Mouse (Mus musculus) layer of hippocampus, adult 18-20 months (tissue): ENCODE measurements around the gene Gm17606. TPM values are rescaled to one million over a fixed set of nuclear protein-coding genes. Genes with fewer than 3 reads are reported as not detected.
"Not testable (repeated sequence)": the region's sequence is repeated elsewhere in the genome, so short reads cannot be mapped to it uniquely, and the experiment has no call there.

Experiments used
- DNase-seq, 2 experiments: peaks; one replicate each; pipeline ENCODE4 v3.0.0; 2022; ENCODE audit warnings: low spot score in 2 of 2
- long read RNA-seq: library from polyadenylated mRNA; stranded (forward); transcript quantifications from one replicate; pipeline ENCODE4 v2.0.0, GENCODE M21; 2021
- total RNA-seq, 2 experiments: library from RNA; stranded (reverse); gene quantifications; 2 replicates each; pipeline ENCODE4 v1.2.3; 2021

Gm17606 gene
- not detected for total RNA-seq
- long read RNA-seq, result 0 reads

DNA sequence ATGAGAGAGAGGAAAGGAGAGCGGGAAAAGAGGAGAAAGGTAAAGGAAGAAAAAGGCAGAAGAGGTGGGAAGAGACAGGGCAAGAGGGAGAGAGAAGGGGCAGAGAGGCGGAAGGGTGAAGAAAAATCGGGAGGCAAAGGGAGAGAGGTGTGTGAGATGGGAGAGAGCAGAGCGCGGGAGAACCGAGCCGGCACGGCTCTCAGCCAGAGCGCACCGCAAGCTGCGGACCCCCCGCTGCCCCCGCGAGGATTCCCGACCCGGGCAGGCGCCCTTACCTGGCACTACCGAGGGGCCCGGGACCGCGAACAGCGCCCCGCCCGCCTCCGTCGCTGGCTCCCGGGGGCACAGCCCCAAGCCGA, at the start of gene Gm17606:
Gm17606 (plus strand) TSS at position 7 of the 359 bp plus-strand sequence.
- DNase-seq, result no peak

DNA sequence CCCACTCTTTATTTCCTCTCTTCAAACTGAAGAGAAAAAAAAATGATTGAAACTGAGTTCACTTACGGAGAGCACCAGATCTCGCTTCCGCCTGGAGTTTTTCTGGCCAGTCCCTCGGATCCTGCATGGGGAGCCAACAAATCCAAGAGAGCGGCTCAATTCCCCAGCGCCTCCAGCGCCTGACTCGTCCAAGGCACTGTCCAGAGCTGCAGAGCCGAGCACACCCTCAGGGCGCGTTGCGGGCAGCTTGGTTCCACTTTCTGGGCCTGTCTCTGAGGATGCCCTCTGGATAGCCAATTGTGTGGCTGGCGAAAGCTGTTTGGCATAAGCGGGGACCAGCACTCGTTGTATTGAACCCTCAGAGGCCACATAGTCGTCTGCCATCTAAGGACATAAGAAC, 49.7 kb upstream of the Gm17606 start:
- no peak for DNase-seq

- DNase-seq, result peak in 1 of 2 experiments; percentile 19
Observed at GRCm38 (mm10) chr14:54592319-54592934, 48.3 kb upstream of the Gm17606 start.

DNA sequence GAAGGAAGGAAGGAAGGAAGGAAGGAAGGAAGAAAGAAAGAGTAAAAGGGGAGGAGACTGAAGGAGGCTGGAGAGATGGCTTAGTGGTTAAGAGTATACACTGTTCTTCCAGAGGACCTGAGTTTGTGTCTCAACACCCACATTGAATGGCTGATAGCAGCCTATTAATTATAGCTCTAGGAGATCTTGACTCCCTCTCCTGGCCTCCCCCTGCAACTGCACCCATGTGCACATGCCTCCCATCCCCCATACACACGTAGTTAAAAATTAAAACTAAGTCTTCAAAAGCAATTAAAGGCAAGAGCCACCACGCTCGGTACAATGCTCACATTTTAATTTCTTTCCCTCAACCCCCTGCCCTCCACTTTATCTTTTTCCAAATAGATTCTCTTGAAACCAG, 46.7 kb upstream of the Gm17606 start:
- no peak for DNase-seq

DNA sequence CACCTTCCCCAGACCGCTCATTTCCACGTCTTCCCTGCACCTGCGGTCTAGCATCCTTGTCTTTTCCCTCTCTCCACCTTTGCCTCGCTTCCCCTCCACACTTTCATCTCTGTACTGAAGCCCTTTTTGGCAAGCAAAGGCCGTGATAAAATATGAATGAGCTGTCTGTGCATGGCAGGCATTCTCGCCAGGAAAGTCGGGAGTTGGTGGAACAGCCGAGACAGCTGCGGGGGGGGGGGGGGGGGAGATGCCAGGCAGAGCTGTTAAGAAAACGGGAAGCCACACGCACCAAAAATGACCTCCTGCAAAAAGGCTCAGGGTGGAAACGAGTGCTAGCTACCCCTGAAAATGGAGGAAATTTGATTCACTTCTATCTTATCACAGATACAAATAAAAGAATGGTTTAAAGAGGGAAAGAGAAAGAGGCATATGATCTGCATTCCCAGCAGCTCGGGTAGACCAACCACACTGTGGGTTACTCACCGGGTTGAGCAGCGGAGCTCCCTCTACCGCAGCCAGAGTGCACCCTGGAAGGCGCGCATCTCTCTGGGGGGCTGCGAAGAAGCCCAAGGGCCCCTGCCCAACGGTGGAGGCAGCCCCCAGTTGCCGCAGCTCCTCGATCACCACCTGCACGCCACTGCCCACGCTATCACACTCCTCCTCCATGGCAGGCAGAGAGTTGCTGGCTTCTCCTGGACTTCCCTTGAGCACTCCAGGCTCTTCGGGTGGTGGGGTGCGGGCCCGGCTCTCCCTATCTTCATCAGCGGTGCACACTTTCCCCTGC, 45.9 kb upstream of the Gm17606 start:
- peak in 1 of 2 experiments; percentile 49 for DNase-seq

DNA sequence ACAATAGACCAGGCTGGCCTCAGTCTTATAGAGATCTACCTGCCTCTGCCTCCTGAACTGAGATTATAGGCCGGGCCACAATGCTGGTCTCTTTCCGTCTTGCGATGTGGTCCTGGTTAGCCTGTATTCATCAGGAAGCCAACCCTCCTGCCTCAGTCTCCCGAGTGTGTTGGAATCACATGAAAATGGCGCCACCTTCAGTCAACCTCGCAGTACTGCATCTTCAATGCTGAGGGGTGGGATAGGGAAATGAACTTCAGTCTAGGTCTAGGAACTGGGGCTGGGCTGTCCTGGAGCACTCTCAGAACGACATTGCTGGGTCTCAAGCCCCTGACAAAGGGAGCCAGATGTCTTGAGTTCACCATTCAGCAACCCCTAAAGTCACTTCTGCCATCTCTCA, 43.7 kb upstream of the Gm17606 start:
- DNase-seq, result no peak

DNA sequence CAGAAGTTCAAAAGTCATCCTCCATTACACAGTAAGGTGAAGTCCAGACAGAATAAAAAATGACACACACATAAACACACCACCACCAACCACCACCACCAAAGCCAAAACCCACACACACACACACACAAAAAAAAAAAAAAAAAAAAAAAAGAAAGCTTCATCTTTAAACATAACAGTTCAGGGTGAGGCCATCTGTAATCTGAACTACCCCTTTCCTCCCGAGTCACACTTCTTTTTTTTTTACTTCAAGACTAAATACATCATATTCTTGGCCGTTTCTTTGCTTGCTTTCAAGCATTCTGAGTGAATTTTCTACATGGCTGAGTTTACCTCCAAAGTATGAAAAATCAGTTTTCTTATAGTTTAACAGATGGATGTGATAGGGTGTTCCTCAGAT, 39.2 kb upstream of the Gm17606 start:
- no peak for DNase-seq

DNA sequence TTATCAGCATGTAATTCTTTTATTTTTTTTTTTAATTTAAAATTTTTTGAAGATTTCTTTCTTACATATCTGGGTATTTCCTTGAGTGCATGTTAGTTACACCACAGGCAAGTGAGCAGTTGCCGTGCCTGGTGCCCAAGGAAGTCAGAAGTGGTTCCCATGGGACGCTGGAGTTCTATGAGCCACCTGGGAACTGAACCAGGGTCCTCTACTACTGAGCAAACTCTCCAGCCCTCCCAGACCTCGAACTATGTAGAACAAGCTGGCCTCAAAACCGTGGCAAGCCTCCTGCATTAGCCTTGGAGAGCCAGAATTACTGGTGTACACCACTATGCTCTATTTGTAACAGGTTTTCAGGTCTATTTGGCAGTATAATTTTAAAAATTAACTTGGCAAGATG, 38.1 kb upstream of the Gm17606 start:
- no peak for DNase-seq

DNA sequence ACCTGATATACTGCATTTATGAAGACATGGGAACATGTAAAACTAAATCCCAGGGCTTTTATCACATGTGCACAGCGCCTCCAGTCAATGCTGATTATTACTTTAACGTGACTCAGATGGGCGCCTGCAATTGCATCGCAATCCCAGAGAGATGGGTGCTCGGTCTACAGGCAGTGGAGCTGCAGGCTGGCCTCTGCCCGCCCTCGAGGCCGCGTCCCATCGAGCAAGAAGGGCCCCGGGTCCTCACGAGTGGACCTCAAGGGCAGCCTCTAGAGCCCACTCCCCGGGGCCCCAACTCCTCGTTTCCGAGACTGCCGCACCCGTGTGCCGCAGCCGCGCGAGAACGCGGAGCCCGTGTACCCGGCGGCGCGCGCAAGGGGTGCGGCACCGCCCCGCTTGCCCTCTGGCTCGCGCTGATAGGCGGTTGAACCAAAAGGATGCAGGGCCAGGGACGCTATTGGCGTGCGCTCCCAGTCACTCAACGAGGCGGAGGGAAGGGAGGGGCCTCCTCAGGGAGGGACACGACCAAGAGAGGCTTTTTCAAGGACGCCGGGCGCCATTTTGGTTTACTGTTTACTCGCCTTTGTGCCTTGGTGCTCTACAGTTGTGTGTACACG, 37.6 kb upstream of the Gm17606 start:
- peak; percentile 94 to 98 for DNase-seq

DNA sequence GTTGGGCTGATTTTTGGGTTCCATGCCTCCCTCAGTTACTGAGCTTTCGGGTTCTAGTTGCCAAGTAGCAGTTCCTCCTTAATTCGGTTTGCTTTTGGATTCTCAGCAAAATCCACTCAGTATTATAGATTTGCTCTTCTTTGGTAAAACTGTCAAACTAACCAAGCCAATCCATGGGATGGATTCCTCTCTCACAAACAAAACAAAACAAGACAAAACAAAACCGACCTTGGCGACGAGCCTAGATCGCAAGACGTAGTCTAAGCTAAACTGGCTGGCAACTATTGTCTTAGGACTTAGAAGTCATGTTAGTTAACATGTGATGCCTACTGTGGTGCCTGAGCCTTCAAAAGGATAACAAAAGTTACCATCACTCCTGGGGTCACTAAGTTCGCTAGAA, 37.1 kb upstream of the Gm17606 start:
- DNase-seq, result no peak

GRCm38 (mm10) chr14:54605752-54606321, 34.9 kb upstream of the Gm17606 start, which contains the start of gene 4931414P19Rik:
Gene 4931414P19Rik, minus strand, starts transcription at chr14:54605993.
- peak; percentile 54 to 74 for DNase-seq

DNA sequence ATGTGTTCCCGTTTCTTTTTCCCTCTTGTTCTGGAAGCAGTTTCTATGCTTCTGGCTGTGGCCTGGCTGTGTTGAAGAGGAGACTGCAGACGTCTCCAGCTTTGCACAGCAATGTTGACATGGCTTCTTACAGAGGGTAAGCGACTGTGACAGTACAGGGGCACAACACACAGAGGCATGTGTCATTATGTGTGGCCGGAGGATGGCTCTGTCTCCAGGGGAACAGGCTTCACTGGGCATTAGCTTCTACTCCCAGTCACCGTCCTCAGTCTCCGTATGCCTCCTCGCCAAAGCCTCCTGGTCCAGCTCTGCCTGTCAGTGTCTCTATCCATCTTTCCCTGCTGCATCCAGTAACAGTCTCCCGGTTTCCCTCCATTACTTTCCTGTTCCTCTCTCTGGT, 33.5 kb upstream of the Gm17606 start:
- no peak for DNase-seq

DNA sequence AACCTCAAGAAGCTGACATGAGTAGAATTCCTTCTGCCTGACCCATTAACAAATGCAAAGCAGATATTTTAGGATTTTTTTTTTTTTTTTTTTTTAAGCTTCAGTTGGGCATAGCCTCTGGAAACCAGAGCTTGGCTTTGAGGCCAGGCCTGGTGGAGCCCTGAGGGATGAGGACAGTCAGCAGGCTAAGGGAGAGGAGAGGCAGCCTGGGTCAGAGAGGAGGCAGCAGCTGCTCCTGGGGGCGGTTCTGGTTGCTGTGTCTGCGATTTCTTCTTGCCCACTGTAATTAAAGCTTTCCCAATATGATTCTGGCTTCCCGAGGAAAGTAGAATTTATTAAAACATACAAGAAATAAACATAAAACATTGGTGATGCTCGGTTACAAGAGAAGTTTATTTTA, 31.5 kb upstream of the Gm17606 start:
- no peak for DNase-seq

- DNase-seq, result no peak
Observed at GRCm38 (mm10) chr14:54609962-54610361, 30.8 kb upstream of the Gm17606 start.

GRCm38 (mm10) chr14:54610648-54611047, 30.1 kb upstream of the Gm17606 start:
- peak; percentile 75 to 87 for DNase-seq

DNA sequence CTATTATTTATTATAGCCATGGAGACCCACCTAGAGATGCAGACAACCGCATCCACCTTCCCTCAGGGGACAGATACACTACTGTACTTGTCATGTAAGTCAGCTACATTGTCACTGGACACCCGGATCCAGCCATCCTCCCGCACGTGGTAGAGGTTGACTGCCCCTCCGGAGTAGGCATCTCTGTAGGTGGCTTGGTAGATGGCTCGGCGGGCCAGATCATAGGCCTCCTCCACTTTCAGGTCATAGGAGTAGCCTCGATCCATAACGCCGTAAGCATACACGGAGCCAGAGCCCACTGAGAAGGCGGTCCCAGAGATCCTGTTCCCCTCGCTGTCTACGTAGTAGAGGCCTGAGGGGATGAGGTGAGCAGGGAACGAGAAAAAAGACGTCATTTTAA, 26.6 kb upstream of the Gm17606 start:
- not testable (repeated sequence) for DNase-seq

GRCm38 (mm10) chr14:54616226-54616825, 24.4 kb upstream of the Gm17606 start:
- DNase-seq, result no peak

DNA sequence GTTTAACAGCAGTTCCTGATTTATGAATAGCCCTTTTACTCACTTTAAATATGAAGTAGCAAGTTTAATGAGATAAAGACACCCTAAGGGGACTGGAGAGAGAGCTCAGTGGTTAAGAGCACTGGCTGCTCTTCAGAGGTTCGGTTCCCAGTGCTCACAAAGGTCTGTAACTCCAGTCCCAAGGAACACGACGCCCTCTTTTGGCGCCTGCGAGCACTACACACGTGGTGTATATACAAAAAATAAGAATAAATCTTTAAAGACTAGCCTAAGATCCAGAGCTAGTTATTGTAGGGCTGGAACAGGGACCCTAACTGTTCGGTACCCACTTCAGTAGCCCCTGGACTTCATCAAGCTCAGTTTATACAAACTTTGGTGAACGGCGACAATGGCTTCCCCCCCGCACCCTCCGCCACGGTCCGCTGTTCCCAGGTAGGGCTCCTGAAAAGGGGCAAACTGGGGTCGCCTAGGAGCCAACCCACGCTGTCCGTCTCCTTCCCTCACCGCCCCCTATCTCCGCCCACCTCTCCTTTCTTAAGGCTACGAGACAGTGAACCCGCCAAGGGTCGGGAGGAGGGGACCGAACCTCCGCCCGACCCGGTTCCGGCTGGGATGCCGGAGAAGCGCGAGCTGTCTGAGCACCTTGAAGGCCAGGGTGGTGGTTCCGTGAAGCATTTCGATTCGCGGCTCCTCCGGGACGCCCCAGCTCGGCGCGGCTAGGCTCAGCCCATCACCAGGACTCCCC, 23.4 kb upstream of the Gm17606 start:
- DNase-seq, result no peak

DNA sequence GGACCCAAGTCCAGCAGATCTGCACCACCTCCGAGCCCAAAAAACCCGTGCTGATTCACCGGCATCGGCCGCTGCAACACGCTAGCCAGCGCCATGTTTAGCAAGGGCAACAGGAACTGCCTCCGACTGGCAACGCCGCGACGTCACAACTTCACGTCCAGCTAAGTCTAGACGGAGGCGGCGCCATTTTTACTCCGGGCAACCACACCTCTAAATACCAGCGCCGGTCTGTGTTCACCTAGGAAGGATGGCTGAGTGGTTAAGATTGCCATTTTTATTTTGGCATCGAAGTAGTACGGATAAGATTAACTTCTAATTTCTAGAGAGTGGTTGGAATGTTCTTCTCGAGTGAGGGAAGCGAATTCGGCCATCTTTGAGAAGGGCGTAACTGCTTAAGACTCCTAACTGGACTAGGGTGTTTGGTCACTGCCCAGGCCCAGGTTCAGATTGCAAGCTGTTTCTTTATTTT, 22.8 kb upstream of the Gm17606 start, which contains the start of gene Psmb5:
Psmb5 (minus strand) TSS at position 126 of the 469 bp plus-strand sequence.
- peak; percentile 84 to 93 for DNase-seq

- DNase-seq, result no peak
Observed at GRCm38 (mm10) chr14:54621133-54621532, 19.6 kb upstream of the Gm17606 start, which contains the start of gene Psmb11. Gene Psmb11, plus strand, starts transcription at chr14:54621433.

- no peak for DNase-seq
Observed at GRCm38 (mm10) chr14:54623334-54623733, 17.4 kb upstream of the Gm17606 start.
